Mouse (Mus musculus) embryo, embryonic 10.5 days (tissue): Measurements from ENCODE around the gene Eif4b.

Source experiments
- DNase-seq: peaks from one replicate; pipeline ENCODE4 v3.0.0-alpha.2; 2015; ENCODE audit warnings: low spot score

Gene Eif4b

GRCm38 (mm10) chr15:102102548-102103121, 29.1 kb downstream of the Eif4b start:
- peak; percentile 58 for DNase-seq

DNA sequence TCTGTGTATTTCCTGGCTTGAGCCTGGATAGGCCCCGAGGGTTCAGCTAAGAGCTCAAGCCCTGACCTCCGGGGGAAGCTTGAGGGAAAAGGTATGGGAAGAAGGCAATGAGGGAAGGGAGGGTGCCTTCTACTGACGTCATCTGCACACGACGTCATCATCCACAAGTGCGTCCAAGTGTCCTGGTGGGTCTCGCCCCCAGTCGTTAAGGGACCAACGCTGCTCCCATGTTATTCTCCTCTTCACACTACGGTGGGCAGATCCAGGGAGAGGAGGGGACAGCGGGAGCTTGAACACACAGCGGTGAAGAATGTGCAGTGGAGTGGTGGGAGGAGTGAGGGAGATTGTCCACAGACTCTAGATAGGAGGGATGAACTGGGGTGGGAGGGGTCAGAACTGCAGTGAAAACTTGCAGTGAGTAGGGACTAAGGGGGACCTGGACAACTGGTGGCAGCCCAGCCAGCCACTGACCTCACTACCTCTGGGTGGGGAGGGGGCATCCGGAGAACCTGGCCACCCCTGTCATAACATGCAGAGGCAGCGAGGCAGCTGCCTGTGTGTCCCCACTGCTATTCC, 29.9 kb downstream of the Eif4b start:
- DNase-seq: peak; percentile 64

DNA sequence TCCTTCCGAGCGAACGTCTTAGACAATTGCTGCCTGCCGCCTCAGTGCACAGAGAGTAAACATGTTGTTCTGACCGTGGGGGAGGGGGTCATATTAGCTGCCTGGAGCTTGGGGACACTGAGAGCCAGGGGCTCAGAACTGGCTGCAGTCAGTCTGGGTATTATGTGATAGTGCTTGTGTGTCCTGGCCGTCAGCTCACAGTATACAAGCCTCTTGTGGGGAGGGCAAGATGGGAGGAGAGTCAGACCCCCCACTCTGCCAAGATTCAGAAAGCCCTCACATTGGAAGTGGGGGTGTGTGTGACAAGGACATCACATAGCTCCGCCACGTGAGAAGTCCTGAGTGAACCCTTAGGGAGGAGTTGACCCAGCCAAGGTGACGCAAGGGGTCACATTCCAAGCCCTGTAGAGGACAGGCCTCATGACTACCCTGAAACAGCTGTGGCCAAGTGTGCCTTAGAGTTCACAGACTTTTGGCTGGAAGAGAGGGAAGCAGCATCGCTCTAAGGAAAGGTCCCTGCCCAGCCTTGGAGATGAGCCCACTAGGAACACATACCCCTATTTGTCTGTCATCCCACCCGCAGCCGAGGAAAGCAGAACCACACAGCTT, 30.5 kb downstream of the Eif4b start:
- DNase-seq: peak; percentile 78

GRCm38 (mm10) chr15:102105360-102105759, 31.8 kb downstream of the Eif4b start:
- DNase-seq: no peak

DNA sequence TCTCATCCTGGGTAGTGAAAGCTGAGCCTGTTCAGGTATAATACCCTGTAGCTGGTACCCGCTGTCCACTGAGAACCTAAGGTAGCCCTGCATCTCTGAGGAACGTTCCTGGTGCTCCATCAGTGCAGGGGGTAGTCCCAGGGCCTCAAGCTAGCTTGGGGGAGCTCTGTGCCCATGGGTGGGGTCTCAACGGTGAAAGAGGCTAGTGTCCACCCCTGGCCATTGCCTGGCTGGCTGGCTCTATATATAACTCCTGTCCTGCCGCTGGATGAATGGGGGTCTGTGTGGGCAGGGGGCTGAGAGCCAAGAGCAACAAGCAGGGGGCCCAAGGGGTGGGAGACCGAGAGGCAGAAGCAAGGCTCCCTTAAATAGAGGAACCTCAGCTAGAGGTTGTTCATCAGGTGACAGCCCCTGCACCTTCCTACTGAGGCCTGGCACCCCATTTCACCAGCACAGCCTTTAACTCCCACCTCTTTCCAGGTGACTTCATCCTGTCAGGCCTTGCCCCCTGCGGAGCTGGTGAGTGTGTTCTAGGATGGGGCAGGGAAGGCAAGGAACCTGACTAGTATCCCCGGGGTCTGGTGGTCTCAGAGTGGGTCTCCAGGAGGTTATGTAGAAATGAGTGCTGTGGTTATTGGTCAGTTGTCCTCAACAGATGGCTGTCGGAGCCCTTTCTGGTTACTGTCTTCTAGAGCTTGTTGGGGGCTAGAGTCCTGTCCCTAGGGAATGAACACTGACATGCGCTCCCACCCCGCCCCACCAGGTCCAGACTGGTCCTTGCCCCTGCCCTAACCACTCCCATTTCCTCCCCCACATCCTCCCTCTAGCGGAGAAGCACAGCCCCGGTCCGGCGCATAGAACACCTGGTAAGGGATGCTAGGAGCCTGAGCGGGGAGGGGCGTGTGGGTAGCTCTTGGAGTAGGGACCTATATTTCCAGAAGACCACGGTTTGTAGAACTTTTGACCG, 32.5 kb downstream of the Eif4b start:
- peak; percentile 51 for DNase-seq

DNA sequence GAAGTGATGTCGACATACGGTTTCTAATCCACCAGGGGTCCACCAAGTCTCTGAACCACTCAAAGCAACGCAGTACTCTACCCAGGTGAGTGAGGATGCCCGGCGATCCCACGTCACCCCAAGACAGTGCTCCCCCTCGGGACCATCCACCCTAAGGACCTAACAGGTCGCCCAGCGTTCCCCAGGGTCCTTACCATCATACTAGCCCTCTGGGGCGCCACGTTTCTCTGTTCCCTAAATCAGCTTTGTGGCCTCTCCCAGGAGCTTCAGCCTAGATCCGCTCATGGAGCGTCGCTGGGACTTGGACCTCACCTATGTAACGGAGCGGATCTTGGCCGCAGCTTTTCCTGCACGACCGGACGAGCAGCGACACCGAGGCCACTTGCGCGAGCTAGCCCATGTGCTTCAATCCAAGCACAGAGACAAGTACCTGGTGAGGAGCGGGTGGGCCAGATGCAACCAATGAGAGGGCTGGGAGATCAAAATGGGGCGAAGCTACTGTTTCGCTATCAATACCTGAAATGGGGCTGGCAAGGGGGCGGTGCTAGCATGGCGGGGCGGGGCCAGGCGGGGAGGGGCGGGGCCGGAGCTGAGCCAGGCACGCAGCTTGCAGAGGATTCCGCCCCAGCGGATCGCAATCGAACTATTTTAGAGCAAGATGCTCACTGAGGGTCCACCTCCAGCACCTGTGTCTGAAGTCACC, 33.3 kb downstream of the Eif4b start:
- DNase-seq: peak; percentile 44

DNA sequence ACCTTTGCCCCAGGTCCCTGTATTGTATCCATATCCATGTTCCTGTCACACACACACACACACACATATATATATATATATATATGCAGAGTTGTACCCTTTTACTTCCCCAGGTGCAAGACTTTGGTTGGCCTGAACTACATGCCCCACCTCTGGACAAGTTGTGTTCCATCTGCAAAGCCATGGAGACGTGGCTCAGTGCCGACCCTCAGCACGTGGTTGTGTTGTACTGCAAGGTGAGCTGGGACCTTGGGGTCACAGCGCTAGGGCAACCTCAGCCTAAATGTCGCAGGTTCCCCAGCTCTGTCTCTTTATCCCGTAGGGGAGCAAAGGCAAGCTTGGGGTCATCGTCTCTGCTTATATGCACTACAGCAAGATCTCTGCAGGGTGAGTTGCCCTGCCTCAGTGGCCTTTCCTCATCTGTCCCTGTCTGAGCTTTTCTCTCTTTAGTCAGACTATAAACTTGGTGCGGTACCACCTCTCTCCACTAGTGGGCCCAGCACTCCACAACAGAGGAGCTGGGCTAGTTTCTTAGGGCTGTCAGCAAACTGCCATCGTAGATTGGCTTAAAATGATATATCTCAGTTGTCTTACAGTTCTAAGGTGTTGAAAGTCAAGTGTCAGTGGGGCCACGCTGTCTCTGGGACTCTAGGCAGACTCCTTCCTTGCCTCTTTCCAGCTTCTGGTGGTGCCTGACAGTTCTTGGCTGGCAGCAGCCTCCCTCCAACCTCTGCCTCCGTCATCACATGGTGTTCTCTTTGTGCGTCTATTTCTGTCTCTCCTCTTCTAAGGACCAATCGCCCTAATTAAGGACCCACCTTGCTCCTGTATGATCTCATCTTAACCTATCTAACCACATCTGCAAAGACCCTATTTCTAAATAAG, 34.4 kb downstream of the Eif4b start:
- DNase-seq: peak; percentile 88

GRCm38 (mm10) chr15:102108651-102109525, 35.3 kb downstream of the Eif4b start:
- peak; percentile 87 for DNase-seq

DNA sequence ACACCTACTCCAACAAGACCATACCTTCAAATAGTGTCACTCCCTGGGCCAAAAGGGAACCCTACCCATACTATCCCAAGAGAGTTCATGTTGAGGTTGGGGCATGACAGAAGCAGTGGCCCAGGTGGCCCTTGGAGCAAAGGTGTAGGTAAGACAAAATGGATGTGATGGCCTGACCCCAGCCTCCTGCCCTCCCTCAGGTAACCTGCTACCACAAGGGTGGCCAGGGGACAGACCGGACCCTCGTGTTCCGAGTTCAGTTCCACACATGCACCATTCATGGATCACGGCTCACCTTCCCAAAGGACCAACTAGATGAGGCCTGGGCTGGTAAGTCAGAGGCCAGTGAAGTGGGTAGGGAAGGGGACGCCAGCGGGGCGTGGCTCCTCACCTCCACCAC, 36.7 kb downstream of the Eif4b start:
- DNase-seq: no peak

DNA sequence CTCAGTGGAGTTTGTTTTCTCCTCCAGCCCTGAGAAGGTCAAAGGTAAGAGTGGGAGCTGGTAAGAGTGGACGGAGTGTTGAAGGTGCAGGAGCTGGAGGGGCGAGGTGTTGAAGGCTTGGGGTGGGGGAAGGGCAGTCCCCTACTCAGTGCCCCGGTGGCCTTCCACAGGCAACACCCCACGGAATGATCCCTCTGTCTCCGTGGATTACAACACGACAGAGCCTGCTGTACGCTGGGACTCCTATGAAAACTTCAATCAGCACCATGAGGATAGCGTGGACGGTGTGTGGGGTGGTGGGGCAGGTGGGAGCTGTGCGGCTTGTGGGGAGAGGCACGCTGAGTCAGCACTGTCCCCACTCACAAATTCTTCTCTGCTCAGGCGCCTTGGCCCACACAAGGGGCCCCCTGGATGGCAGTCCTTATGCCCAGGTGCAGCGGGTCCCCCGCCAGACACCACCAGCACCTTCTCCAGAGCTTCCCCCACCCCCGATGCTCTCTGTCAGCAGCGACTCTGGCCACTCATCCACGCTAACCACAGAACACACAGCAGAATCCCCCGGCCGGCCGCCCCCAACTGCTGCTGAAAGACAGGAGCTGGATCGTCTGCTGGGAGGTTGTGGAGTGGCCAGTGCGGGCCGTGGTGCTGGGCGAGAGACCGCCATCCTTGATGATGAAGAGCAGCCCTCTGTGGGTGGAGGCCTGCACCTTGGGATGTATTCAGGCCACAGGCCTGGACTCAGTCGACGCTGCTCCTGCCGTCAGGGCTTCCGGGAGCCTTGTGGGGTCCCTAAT, 37.3 kb downstream of the Eif4b start:
- DNase-seq: no peak

DNA sequence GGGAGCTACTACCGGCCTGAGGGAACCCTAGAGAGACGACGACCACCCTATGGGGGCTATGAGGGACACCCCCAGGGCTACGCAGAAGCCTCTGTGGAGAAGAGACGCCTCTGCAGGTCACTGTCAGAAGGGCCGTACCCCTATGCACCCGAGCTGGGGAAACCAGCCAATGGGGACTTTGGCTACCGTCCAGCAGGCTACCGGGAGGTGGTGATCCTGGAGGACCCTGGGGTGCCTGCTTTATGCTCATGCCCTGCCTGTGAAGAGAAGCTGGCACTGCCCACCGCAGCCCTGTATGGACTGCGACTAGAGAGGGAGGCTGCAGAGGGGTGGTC, 37.9 kb downstream of the Eif4b start:
- no peak for DNase-seq

GRCm38 (mm10) chr15:102112181-102112580, 38.6 kb downstream of the Eif4b start:
- DNase-seq: no peak

- DNase-seq: no peak
These were observed 39.3 kb downstream of the Eif4b start for GRCm38 (mm10) chr15:102112827-102113226.

DNA sequence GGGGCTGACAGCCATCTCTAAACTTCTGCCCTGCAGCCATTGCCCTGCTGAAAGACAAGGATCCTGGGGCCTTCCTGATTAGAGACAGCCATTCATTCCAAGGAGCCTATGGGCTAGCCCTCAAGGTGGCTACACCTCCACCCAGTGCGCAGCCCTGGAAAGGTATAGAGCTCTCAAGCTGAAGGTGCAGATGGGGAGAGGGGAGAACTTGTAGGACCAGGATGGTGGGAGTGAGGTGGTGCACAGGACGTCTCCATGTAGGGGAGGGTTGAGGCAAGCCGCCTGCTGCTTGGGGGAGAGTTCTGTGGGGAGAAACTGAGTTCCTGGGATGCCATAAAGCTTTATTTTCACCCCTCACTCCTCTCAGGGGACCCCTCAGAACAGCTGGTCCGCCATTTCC, 40.1 kb downstream of the Eif4b start:
- no peak for DNase-seq

DNA sequence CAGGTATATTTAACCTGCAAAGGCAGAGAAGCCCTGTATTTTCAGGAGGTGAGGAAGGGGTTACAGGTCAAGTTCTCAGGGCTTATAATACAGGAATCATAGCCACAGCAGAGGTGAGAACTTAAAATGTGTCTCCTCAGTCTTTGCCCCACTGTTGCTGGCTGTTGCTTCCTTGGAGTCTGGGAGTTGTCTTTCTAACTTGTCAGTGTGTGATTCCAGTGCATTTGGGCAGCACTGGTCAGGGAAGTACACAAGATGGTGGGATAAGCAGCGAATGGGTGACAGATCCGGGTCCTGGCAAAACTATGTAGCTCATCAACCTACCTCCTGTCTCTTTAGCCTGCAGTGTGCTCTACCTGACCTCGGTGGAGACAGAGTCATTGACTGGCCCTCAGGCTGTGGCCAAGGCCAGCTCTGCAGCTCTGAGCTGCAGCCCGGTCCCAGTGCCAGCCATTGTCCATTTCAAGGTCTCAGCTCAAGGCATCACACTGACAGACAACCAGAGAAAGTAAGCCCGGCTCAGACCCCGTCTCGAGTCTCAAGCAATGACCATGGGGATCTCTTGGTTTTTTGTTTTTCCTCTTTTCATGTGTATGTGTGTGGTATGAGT, 41.2 kb downstream of the Eif4b start:
- DNase-seq: no peak

GRCm38 (mm10) chr15:102115731-102116231, 42.2 kb downstream of the Eif4b start:
- DNase-seq: no peak

DNA sequence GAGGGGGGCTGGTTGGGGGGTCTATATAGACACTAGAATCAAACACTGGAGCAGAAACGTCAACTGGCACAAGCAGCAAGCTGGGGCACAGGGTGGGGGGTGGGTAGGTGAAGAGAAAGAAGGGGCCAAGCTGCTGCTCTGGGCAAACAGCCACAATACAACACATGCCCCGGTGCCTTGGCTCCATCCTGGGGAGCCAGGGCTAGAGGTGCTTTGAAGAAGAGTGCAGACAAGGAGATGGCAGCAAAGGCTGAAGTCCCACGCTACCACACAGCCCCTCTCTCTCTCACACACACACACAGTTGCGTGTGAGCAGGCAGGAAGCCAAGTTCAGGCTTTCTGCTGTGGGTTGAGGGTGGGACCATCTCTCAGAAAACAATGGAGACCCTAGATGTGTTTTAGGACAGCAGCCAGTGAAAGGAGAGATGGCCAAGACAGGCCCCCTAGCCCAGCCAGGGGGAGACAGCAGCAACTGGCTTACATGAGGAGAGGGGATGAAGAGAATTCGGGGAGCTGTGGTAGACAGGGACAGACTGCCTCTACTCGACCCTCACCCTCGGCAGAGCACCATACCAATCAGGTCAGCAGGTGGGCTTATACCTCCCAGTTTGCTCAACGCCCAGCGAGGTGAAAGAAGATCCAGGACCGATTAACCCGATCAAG, 43.3 kb downstream of the Eif4b start:
- DNase-seq: no peak
